Mouse (Mus musculus): ENCODE results near the gene Abi3bp. TPM values are rescaled to one million over a fixed set of nuclear protein-coding genes. Genes with fewer than 3 reads are reported as not detected.

Gene Abi3bp
- polyA plus RNA-seq, 1 experiment from 2014 or later, result 5.1 TPM

DNA sequence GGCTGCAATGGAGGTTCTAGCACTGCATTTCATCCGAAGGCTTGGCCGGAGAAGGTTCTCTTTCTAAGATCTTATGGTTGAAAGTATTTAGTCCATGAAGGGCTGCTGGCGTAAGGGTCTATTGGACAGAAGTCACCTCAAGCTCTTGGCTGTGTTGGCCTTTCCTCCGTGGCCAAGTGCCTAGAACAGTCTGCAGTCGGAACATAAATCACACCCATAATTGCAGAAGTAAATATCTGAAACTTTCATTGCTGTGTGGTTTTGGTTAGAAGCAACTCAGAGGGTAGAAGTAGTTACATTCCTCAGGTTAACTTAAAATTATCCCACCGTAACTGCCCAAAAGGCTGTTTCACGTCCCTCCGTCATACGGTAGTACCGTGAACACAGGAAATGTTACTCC, 5.8 kb downstream of the Abi3bp start:
- WGBS, result 70% methylated on average over 10 of the region's 10 CpGs
- Histone ChIP-seq H3K27me3 (no peaks in the 10 kb centered on the region), H3K4me2 (no peak overlapping the region), H3K9ac (no peak overlapping the region), H3K36me3 (no peaks in the 10 kb centered on the region), H3K27ac (no peak overlapping the region), H3K9me3 (replicated peaks) (no peaks in the 10 kb centered on the region), H3K4me3 (replicated peaks) (no peak overlapping the region), H3K4me1 (no peaks in the 10 kb centered on the region)
- no peak for ATAC-seq (replicated peaks; ENCODE audit: low FRiP score)

DNA sequence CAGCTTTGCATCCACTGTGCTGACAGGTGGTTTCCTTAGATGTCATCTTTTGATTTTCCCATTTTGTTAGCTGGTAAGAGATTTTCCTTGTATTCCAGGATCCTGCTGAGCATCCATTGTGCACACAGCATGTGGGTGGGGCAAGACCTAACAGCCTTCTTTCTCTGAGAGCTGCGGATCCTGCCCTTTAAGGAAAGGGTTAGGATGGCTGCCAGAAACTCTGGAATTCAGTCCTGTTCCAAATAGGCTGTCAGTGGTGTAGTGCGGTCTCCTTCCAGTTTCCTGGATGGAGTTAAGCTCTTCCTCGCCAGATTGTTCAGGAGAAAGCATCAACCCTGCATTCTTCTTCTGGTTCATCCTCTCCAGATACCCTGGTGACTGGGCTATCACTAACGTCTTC, 8.8 kb downstream of the Abi3bp start:
- no peak overlapping the region for H3K4me2 ChIP-seq
- no peaks in the 10 kb centered on the region for H3K4me1 ChIP-seq
- H3K9ac ChIP-seq, result no peak overlapping the region
- H3K27ac ChIP-seq, result no peak overlapping the region
- no peak for ATAC-seq (replicated peaks; ENCODE audit: low FRiP score)
- H3K9me3 ChIP-seq (replicated peaks), result no peaks in the 10 kb centered on the region
- WGBS, result 56% methylated on average over 4 of the region's 4 CpGs
- H3K4me3 ChIP-seq (replicated peaks), result no peak overlapping the region
- H3K36me3 ChIP-seq, result no peaks in the 10 kb centered on the region
- H3K27me3 ChIP-seq, result no peaks in the 10 kb centered on the region

DNA sequence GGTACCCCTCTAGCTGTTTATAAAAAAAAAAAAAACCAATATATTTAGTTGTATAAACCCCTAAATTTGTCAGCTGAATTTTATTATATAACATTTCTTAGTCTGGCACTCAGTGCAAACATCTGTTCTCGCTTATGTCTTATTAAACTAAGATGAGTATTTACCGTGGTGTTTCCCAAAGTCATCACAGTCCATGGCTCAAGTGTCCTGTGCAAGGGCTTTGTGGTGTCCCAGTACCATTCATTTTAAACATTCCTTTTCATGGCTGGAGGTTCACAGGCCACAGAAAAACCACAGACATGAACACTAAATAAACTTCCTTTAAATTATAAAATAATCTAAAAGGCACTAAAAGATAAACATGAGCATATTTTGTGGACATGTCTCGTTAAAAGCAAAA, 13.2 kb downstream of the Abi3bp start:
- ATAC-seq (replicated peaks; ENCODE audit: low FRiP score), result no peak
- Histone ChIP-seq H3K9ac (no peak overlapping the region), H3K9me3 (replicated peaks) (no peaks in the 10 kb centered on the region), H3K36me3 (no peaks in the 10 kb centered on the region), H3K4me1 (no peaks in the 10 kb centered on the region), H3K4me3 (replicated peaks) (no peak overlapping the region), H3K27ac (no peak overlapping the region), H3K4me2 (no peak overlapping the region), H3K27me3 (no peaks in the 10 kb centered on the region)
- WGBS, result 84% methylated on average over 3 of the region's 3 CpGs

DNA sequence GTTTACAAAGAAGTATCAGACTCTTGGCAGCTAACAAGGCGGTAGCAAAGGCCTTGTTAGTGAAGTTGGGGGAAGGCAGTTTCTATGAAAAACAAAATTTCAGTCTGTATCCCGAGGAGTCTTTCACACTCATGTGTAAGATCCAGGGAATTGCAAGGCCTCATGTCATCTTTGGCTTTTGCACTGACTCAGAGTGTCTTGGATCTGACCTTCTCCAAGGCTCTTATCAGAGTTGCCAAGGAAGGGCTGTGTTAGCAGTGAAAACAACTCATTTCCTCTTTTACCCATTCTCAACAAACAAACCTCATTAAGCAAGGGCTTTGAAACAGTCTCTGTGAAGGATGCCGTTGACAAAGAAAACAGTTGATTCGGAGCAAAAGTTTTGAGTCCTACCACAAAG, 17.6 kb downstream of the Abi3bp start:
- Histone ChIP-seq H3K27me3 (no peaks in the 10 kb centered on the region), H3K36me3 (no peaks in the 10 kb centered on the region), H3K27ac (no peak overlapping the region), H3K4me2 (no peak overlapping the region), H3K4me1 (no peaks in the 10 kb centered on the region), H3K4me3 (replicated peaks) (no peak overlapping the region), H3K9ac (no peak overlapping the region), H3K9me3 (replicated peaks) (no peaks in the 10 kb centered on the region)
- 64% methylated on average over 4 of the region's 4 CpGs for WGBS
- ATAC-seq (replicated peaks; ENCODE audit: low FRiP score), result no peak

DNA sequence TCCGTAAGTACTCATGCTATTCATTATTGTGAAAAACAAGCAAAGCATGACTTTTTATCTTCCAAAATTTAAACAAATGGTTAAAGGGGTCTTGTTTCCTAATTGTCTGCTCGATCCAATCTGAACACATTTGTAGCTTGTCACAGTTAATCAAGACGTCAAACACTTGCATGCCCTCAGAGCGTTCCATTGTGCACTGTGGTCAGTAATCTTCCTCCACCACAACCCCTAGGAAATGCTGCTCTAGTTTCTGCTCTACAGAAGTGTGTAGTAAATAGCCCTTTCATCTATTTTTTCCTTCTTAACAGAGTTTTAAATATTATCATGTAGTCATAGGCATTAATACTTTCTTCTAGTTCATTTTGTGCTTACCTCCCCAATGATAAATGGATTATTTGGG, 19.1 kb downstream of the Abi3bp start:
- H3K9me3 ChIP-seq (replicated peaks), result no peaks in the 10 kb centered on the region
- no peaks in the 10 kb centered on the region for H3K36me3 ChIP-seq
- no peak overlapping the region for H3K27ac ChIP-seq
- no peak overlapping the region for H3K9ac ChIP-seq
- 70% methylated on average over 4 of the region's 4 CpGs for WGBS
- H3K27me3 ChIP-seq, result no peaks in the 10 kb centered on the region
- H3K4me2 ChIP-seq, result no peak overlapping the region
- H3K4me3 ChIP-seq (replicated peaks), result no peak overlapping the region
- 0 out of 2 replicates have a peak, but pooled peaks cover 1% of the 10 kb centered on the region for H3K4me1 ChIP-seq
- ATAC-seq (replicated peaks; ENCODE audit: low FRiP score), result no peak

DNA sequence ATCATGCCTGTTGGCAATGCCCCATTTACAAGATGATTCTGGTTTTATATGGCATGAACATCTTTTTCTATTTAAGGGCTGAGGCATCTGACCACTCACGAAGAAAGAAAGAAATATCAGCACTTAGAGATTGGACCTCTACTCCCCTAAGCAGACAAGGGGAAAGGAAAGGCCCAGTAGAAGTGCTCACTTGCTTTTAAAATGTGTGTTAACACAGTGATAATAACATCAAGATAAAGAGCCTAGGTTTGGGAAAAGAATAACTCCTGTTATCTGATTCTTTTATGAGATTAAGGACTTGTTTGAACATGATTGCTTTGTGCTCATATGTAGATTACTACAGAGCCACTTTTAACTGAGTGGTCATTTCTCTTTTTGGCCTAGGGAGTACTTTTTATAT, 21.0 kb downstream of the Abi3bp start:
- Histone ChIP-seq H3K4me1 (0 out of 2 replicates have a peak, but pooled peaks cover 6% of the 10 kb centered on the region), H3K36me3 (no peaks in the 10 kb centered on the region), H3K9me3 (replicated peaks) (no peaks in the 10 kb centered on the region), H3K27me3 (no peaks in the 10 kb centered on the region), H3K27ac (no peak overlapping the region), H3K4me2 (no peak overlapping the region), H3K9ac (no peak overlapping the region), H3K4me3 (replicated peaks) (no peak overlapping the region)
- WGBS, result 55% methylated on average over 1 of the region's 1 CpGs
- no peak for ATAC-seq (replicated peaks; ENCODE audit: low FRiP score)

DNA sequence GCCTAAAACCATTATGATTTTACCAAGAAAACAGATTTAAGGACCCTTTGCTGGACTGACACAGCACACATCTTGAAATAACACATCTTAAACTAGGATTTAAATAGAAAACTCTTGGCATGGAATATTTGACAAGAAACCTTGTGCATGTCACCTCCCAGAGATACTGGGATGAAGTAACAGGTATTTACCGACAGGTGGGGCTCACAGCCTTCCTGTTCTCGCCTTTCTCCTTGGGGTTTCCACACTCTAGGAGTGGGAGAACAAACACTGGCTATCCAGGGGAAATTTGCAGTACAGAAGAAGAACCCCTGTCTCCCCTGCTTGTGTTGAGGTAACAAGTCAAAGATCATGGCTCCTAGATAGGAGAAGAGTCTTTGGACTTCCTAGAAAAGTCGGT, 22.8 kb downstream of the Abi3bp start:
- H3K4me3 ChIP-seq (replicated peaks), result no peak overlapping the region
- H3K4me2 ChIP-seq, result no peak overlapping the region
- no peak overlapping the region for H3K27ac ChIP-seq
- H3K4me1 ChIP-seq, result 0 out of 2 replicates have a peak, but pooled peaks cover 6% of the 10 kb centered on the region
- no peak overlapping the region for H3K9ac ChIP-seq
- H3K9me3 ChIP-seq (replicated peaks), result no peaks in the 10 kb centered on the region
- no peaks in the 10 kb centered on the region for H3K27me3 ChIP-seq
- H3K36me3 ChIP-seq, result no peaks in the 10 kb centered on the region
- WGBS, result 51% methylated on average over 3 of the region's 3 CpGs
- no peak for ATAC-seq (replicated peaks; ENCODE audit: low FRiP score)

DNA sequence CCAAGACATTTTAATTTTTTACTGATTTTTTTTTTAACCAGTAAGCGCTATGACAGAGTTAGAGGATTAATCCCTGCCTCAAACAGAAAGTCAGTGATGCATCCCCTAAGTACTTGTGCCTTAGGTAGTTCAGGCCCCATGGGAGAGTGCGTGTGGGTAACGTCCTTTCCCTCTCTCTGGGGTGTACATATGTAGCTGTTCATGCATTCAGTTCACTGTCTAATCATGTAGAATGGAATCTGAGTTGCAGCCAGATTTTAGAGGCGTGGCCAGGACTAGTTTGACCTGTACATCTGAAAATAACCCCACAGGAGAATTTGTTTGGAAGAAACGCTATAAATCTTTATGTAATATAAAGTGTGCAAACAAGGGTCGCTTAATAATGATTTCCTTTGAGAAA, 23.4 kb downstream of the Abi3bp start:
- WGBS, result 65% methylated on average over 6 of the region's 6 CpGs
- ATAC-seq (replicated peaks; ENCODE audit: low FRiP score), result 0 out of 2 replicates have a peak, but pooled peaks have one; percentile 64

DNA sequence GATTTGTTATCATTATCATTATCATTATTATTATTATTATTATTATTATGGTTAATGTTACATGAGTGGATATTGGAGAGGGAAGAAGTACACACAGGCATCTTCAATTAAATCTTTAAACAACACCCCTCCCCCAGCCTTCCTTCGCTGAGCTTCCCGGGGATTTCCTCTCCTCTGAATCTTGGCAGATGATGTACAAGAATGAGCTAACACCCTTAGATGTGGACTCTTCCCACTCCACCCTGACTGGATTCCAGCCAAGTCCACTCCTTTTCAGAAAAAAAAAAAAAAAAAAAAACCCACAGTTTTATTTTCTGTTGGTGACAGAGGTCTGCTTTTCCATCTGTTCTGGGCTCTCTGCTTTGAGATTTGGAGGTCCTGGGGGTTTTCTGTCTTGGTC, 23.8 kb downstream of the Abi3bp start:
- no peak overlapping the region for H3K27ac ChIP-seq
- H3K9me3 ChIP-seq (replicated peaks), result no peaks in the 10 kb centered on the region
- WGBS, result 41% methylated on average over 2 of the region's 2 CpGs
- H3K4me2 ChIP-seq, result no peak overlapping the region
- ATAC-seq (replicated peaks; ENCODE audit: low FRiP score), result peak; percentile 58
- no peak overlapping the region for H3K4me3 ChIP-seq (replicated peaks)
- H3K27me3 ChIP-seq, result no peaks in the 10 kb centered on the region
- H3K9ac ChIP-seq, result no peak overlapping the region
- no peaks in the 10 kb centered on the region for H3K36me3 ChIP-seq
- H3K4me1 ChIP-seq, result 0 out of 2 replicates have a peak, but pooled peaks cover 6% of the 10 kb centered on the region

More for the DNA sequence above, 23.4 kb downstream of the Abi3bp start:
- no peak overlapping the region for H3K27ac ChIP-seq
- H3K36me3 ChIP-seq, result no peaks in the 10 kb centered on the region
- H3K4me1 ChIP-seq, result 0 out of 2 replicates have a peak, but pooled peaks cover 6% of the 10 kb centered on the region
- H3K4me2 ChIP-seq, result no peak overlapping the region
- no peaks in the 10 kb centered on the region for H3K9me3 ChIP-seq (replicated peaks)
- H3K4me3 ChIP-seq (replicated peaks), result no peak overlapping the region
- no peak overlapping the region for H3K9ac ChIP-seq
- no peaks in the 10 kb centered on the region for H3K27me3 ChIP-seq

DNA sequence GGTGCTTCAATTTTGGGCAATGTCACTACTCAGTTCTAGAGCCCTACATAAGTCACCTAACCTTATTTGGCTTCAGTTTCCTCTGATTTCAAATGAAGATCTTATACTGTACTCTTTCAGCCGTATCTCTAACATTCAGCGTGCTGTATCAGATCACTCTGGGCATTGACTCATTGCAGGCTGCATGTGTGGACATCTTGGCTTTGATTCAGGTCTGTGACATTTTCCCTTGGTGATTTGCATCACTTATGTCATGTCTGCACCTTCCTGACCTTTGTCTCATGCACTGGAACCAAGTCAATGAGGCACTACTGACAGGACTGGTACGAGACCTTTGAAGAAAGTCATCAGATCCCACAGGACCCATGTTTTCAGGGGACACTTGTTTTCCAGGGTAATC, 24.5 kb downstream of the Abi3bp start:
- ATAC-seq (replicated peaks; ENCODE audit: low FRiP score), result no peak
- Histone ChIP-seq H3K27ac (no peak overlapping the region), H3K4me3 (replicated peaks) (no peak overlapping the region), H3K36me3 (no peaks in the 10 kb centered on the region), H3K9ac (no peak overlapping the region), H3K4me1 (0 out of 2 replicates have a peak, but pooled peaks cover 6% of the 10 kb centered on the region), H3K4me2 (no peak overlapping the region), H3K27me3 (no peaks in the 10 kb centered on the region), H3K9me3 (replicated peaks) (no peaks in the 10 kb centered on the region)
- 68% methylated on average over 3 of the region's 3 CpGs for WGBS

DNA sequence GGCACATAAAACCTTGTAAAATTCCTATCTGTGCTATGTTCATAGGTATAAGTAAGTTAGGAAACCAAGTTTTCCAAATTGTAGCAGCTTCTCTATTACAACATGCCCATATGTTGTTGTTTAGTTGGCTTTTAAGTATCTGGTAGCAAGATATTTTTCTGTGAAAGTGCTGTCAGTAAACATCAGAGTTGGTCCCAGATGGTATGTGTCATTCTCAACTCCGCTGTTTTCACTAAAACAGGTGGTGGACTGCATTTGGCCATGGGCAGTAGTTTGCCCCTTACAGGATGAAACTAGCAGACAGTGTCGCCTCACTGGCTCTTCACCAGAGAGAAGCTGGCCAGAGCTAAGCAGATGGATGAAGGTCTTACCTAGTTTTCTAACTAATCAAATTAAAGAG, 26.3 kb downstream of the Abi3bp start:
- H3K4me2 ChIP-seq, result no peak overlapping the region
- no peaks in the 10 kb centered on the region for H3K36me3 ChIP-seq
- no peaks in the 10 kb centered on the region for H3K27me3 ChIP-seq
- 87% methylated on average over 2 of the region's 2 CpGs for WGBS
- H3K4me3 ChIP-seq (replicated peaks), result no peak overlapping the region
- H3K9me3 ChIP-seq (replicated peaks), result no peaks in the 10 kb centered on the region
- ATAC-seq (replicated peaks; ENCODE audit: low FRiP score), result no peak
- H3K4me1 ChIP-seq, result 0 out of 2 replicates have a peak, but pooled peaks cover 6% of the 10 kb centered on the region
- H3K9ac ChIP-seq, result no peak overlapping the region
- no peak overlapping the region for H3K27ac ChIP-seq

DNA sequence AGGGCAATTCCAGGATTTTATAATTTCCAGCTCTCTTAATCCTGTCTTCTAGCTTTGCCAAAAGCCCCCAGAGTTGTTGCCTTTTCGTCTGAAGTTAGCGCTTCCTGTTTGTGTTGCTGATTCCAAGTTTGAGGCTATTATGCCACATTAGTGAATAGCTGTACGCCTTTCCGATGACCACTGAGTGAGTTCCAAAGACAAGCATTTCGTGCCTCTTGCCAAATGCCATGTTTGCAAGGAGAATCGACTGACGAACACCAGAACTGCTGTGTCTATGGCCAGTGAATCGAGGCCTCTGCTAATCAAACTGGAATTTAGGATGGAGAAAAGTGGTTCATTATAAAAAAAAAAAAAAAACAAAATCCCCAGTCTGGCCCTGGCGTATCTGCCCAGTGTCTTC, 40.3 kb downstream of the Abi3bp start:
- ATAC-seq (replicated peaks; ENCODE audit: low FRiP score), result no peak
- H3K27ac ChIP-seq, result no peak overlapping the region
- 88% methylated on average over 9 of the region's 9 CpGs for WGBS

DNA sequence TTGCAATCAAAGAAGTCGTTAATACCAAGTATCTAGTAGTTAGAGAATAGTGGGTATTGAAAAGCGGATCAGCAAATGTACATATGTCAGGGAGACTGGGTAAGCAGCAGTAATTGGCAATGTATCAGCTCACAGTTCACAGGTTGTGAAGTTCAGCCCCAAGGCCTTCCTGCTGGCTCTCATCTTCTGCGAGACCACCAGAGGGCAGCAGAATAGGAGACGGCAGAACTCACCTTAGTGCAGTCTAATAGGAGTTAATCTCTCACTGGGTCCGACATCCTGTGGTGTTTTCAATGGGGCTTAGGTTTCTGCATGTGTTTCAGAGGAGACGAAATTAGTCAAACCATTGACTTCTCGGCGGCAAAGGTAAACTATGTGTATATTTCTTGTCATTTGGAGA, 46.7 kb downstream of the Abi3bp start:
- H3K4me1 ChIP-seq, result no peaks in the 10 kb centered on the region
- H3K36me3 ChIP-seq, result no peaks in the 10 kb centered on the region
- 43% methylated on average over 8 of the region's 8 CpGs for WGBS
- H3K9me3 ChIP-seq (replicated peaks), result no peaks in the 10 kb centered on the region
- no peak overlapping the region for H3K9ac ChIP-seq
- ATAC-seq (replicated peaks; ENCODE audit: low FRiP score), result no peak
- H3K4me2 ChIP-seq, result no peak overlapping the region
- no peaks in the 10 kb centered on the region for H3K27me3 ChIP-seq
- no peak overlapping the region for H3K27ac ChIP-seq
- H3K4me3 ChIP-seq (replicated peaks), result no peak overlapping the region

More for the DNA sequence above, 40.3 kb downstream of the Abi3bp start:
- Histone ChIP-seq H3K9ac (no peak overlapping the region), H3K27me3 (no peaks in the 10 kb centered on the region), H3K4me3 (replicated peaks) (no peak overlapping the region), H3K36me3 (no peaks in the 10 kb centered on the region), H3K4me1 (no peaks in the 10 kb centered on the region), H3K9me3 (replicated peaks) (no peaks in the 10 kb centered on the region), H3K4me2 (no peak overlapping the region)

Measured in kidney, embryonic 15.5 days (tissue).